Mouse (Mus musculus) inflammation-experienced regulatory T-cells, adult 6 months (primary cell): Measurements from ENCODE around the gene Dtx3. TPM values are rescaled to one million over a fixed set of nuclear protein-coding genes. Genes with fewer than 3 reads are reported as not detected.

Source experiments
- ATAC-seq: one replicate; pipeline ENCODE4 v1.8.0; 2017
- polyA plus RNA-seq, 3 experiments: library from polyadenylated mRNA; unstranded; fragments of 100-300 nt; shearing (Covaris generic); gene quantifications; one replicate each; pipeline ENCODE4 v1.2.1; 2017

The Dtx3 gene
- polyA plus RNA-seq, result 10 to 100 TPM; 35.2 to 56.0 (median 47.0) TPM

GRCm38 (mm10) chr10:127195328-127196129 lies at the start of gene Dtx3:
Dtx3 (minus strand) TSS chr10:127195728.
- ATAC-seq, result peak; percentile 52

- ATAC-seq, result no peak
Measured at GRCm38 (mm10) chr10:127238241-127238824, 42.8 kb upstream of the Dtx3 start.

GRCm38 (mm10) chr10:127236541-127236940 lies 41.0 kb upstream of the Dtx3 start:
- ATAC-seq, result no peak

GRCm38 (mm10) chr10:127233141-127233540 lies 37.6 kb upstream of the Dtx3 start:
- ATAC-seq, result no peak

- ATAC-seq, result no peak
Measured at GRCm38 (mm10) chr10:127231741-127232140, 36.2 kb upstream of the Dtx3 start.

- no peak for ATAC-seq
Measured at GRCm38 (mm10) chr10:127230693-127231092, 35.2 kb upstream of the Dtx3 start.

- no peak for ATAC-seq
Measured at GRCm38 (mm10) chr10:127228897-127229296, 33.4 kb upstream of the Dtx3 start.

- no peak for ATAC-seq
Measured at GRCm38 (mm10) chr10:127227163-127227562, 31.6 kb upstream of the Dtx3 start.

- no peak for ATAC-seq
Measured at GRCm38 (mm10) chr10:127226318-127226895, 30.9 kb upstream of the Dtx3 start.

GRCm38 (mm10) chr10:127225732-127226131 lies 30.2 kb upstream of the Dtx3 start:
- ATAC-seq, result peak; percentile 97

GRCm38 (mm10) chr10:127225213-127225612 lies 29.7 kb upstream of the Dtx3 start:
- ATAC-seq, result no peak

GRCm38 (mm10) chr10:127218339-127218738 lies 22.8 kb upstream of the Dtx3 start:
- no peak for ATAC-seq

GRCm38 (mm10) chr10:127217177-127217576 lies 21.6 kb upstream of the Dtx3 start:
- ATAC-seq, result no peak

GRCm38 (mm10) chr10:127216456-127216855 lies 20.9 kb upstream of the Dtx3 start:
- no peak for ATAC-seq

GRCm38 (mm10) chr10:127214422-127214803 lies 18.9 kb upstream of the Dtx3 start:
- ATAC-seq, result no peak

- ATAC-seq, result no peak
Measured at GRCm38 (mm10) chr10:127213704-127214421, 18.3 kb upstream of the Dtx3 start.

GRCm38 (mm10) chr10:127213272-127213671 lies 17.7 kb upstream of the Dtx3 start:
- ATAC-seq, result no peak

GRCm38 (mm10) chr10:127211414-127211854 lies 15.9 kb upstream of the Dtx3 start, which contains the start of gene Pip4k2c:
Pip4k2c (minus strand) TSS chr10:127211585.
- peak; percentile 95 for ATAC-seq

- peak; percentile 40 for ATAC-seq
Measured at GRCm38 (mm10) chr10:127210961-127211405, 15.5 kb upstream of the Dtx3 start.

GRCm38 (mm10) chr10:127209928-127210570 lies 14.5 kb upstream of the Dtx3 start:
- no peak for ATAC-seq

GRCm38 (mm10) chr10:127208921-127209320 lies 13.4 kb upstream of the Dtx3 start:
- no peak for ATAC-seq

GRCm38 (mm10) chr10:127205373-127205772 lies 9.8 kb upstream of the Dtx3 start:
- no peak for ATAC-seq
